Mouse (Mus musculus) myocyte (in vitro differentiated cells): ENCODE measurements at regions not wholly inside any gene's neighbourhood (a gene's known extent, or its start where the extent isn't known, plus 50 kb on each side); places are given as distances from the start of the nearest gene placed in this dataset.
"Not testable (repeated sequence)": the region's sequence is repeated elsewhere in the genome, so short reads cannot be mapped to it uniquely, and the experiment has no call there.

Source experiments
- H3K27me3 ChIP-seq: one replicate; pipeline ENCODE4 v1.6.1; 2011; ENCODE audit not compliant: control insufficient read depth, insufficient read depth, insufficient read length
- H3K36me3 ChIP-seq: one replicate; pipeline ENCODE4 v1.6.1; 2011; ENCODE audit not compliant: control insufficient read depth, insufficient read depth
- H3K4me2 ChIP-seq: one replicate; pipeline ENCODE4 v1.6.1; 2011; ENCODE audit warnings: low read depth, control low read depth
- H3K4me3 ChIP-seq: one replicate; pipeline ENCODE4 v1.5.1; 2011; ENCODE audit warnings: mild to moderate bottlenecking, control low read depth, moderate library complexity
- H3K79me2 ChIP-seq: one replicate; pipeline ENCODE4 v1.6.1; 2011; ENCODE audit not compliant: control insufficient read depth, insufficient read depth
- H3ac ChIP-seq: one replicate; pipeline ENCODE4 v1.6.1; 2011; ENCODE audit not compliant: control insufficient read depth, insufficient read length
- CEBPB ChIP-seq: IDR thresholded peaks from 2 replicates; pipeline ENCODE4 v1.6.1; 2011; ENCODE audit warnings: mild to moderate bottlenecking, moderate library complexity; ENCODE audit not compliant: poor library complexity, insufficient read depth, severe bottlenecking
- E2F4 ChIP-seq: IDR thresholded peaks from one replicate; pipeline ENCODE4 v1.6.1; 2011; ENCODE audit warnings: mild to moderate bottlenecking, control low read depth, moderate library complexity; ENCODE audit not compliant: insufficient read depth
- MAX ChIP-seq: IDR thresholded peaks from one replicate; pipeline ENCODE4 v1.6.1; 2011; ENCODE audit warnings: low read depth, mild to moderate bottlenecking, control low read depth
- MYOD1 ChIP-seq, 3 experiments: IDR thresholded peaks; one replicate each; pipeline ENCODE4 v1.6.1; 2011; ENCODE audit warnings: control low read depth in 2 of 3, low read depth in 2 of 3, mild to moderate bottlenecking in 2 of 3, moderate library complexity in 1 of 3; ENCODE audit not compliant: insufficient read length in 2 of 3, control insufficient read depth in 1 of 3
- MYOG ChIP-seq, 3 experiments: IDR thresholded peaks; one replicate each; pipeline ENCODE4 v1.6.1; 2011; ENCODE audit warnings: control low read depth in 2 of 3, low read depth in 2 of 3, mild to moderate bottlenecking in 2 of 3; ENCODE audit not compliant: insufficient read length in 2 of 3, control insufficient read depth in 1 of 3, insufficient read depth in 1 of 3
- POLR2A ChIP-seq: IDR thresholded peaks from one replicate; pipeline ENCODE4 v1.6.1; 2011; ENCODE audit warnings: low read depth, mild to moderate bottlenecking, control low read depth, moderate library complexity; ENCODE audit not compliant: insufficient read length
- POLR2AphosphoS2 ChIP-seq: IDR thresholded peaks from one replicate; pipeline ENCODE4 v1.6.1; 2011; ENCODE audit warnings: low read depth, control low read depth; ENCODE audit not compliant: insufficient read length
- REST ChIP-seq: IDR thresholded peaks from one replicate; pipeline ENCODE4 v1.6.1; 2011; ENCODE audit warnings: mild to moderate bottlenecking, control low read depth, moderate library complexity; ENCODE audit not compliant: insufficient read depth, insufficient read length
- SRF ChIP-seq: IDR thresholded peaks from one replicate; pipeline ENCODE4 v1.6.1; 2011; ENCODE audit warnings: low read depth; ENCODE audit not compliant: control insufficient read depth, insufficient read length
- TCF12 ChIP-seq: IDR thresholded peaks from one replicate; pipeline ENCODE4 v1.6.1; 2011; ENCODE audit warnings: mild to moderate bottlenecking, control low read depth; ENCODE audit not compliant: poor library complexity, insufficient read depth, severe bottlenecking
- TCF3 ChIP-seq: IDR thresholded peaks from one replicate; pipeline ENCODE4 v1.6.1; 2011; ENCODE audit warnings: low read depth, control low read depth; ENCODE audit not compliant: insufficient read length
- USF1 ChIP-seq: IDR thresholded peaks from one replicate; pipeline ENCODE4 v1.6.1; 2011; ENCODE audit warnings: low read depth, mild to moderate bottlenecking, control low read depth, moderate library complexity

DNA sequence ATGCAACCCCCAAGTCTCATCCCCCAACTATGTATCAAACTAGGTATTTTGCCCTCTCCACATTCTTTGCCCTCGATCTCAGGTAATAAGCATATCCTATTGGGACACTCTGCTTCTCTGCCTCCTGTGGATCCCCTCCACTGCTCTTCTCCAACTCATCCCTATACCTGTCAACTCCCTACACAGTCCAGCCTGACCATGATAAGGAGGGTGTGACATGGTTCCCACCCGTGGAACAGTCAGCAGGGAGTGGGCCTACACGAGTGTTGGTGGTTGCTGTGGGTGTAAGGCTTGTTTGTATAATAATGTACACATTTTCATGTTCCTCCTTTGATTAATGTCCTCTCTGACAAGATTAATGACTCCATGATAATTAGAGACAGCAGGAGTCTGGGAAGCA lies 1199.0 kb downstream of the 9330182O14Rik start:
- Histone ChIP-seq H3K27me3 (no peaks in the 10 kb centered on the region), H3ac (no peak overlapping the region), H3K79me2 (no peaks in the 10 kb centered on the region), H3K4me2 (no peak overlapping the region), H3K36me3 (no peaks in the 10 kb centered on the region), H3K4me3 (no peak overlapping the region)
- TF ChIP-seq MYOG (IDR thresholded peaks at IDR 0.05; ENCODE audit: control insufficient read depth in 1 of 3, insufficient read depth in 1 of 3, insufficient read length in 2 of 3, low read depth in 2 of 3) (no peak), REST (no peak), SRF (no peak), CEBPB (no peak), POLR2AphosphoS2 (no peak), MAX (no peak), USF1 (no peak), TCF3 (no peak), POLR2A (no peak), E2F4 (no peak), TCF12 (no peak), MYOD1 (IDR thresholded peaks at IDR 0.05; ENCODE audit: control insufficient read depth in 1 of 3, insufficient read length in 2 of 3, low read depth in 2 of 3) (no peak)

GRCm38 (mm10) chr15:41340621-41341020 lies 1206.5 kb downstream of the 9330182O14Rik start:
- H3K4me3 ChIP-seq, H3K79me2 ChIP-seq, H3K4me2 ChIP-seq, H3K36me3 ChIP-seq, H3K27me3 ChIP-seq, H3ac ChIP-seq: not testable (repeated sequence)

GRCm38 (mm10) chr15:41345554-41345953 lies 1211.4 kb downstream of the 9330182O14Rik start:
- Histone ChIP-seq H3K4me3 (no peak overlapping the region), H3K27me3 (no peaks in the 10 kb centered on the region), H3ac (no peak overlapping the region), H3K36me3 (no peaks in the 10 kb centered on the region), H3K79me2 (no peaks in the 10 kb centered on the region), H3K4me2 (no peak overlapping the region)
- TF ChIP-seq USF1 (no peak), TCF12 (no peak), POLR2A (no peak), MYOG (IDR thresholded peaks at IDR 0.05; ENCODE audit: control insufficient read depth in 1 of 3, insufficient read depth in 1 of 3, insufficient read length in 2 of 3, low read depth in 2 of 3) (no peak), E2F4 (no peak), SRF (no peak), CEBPB (no peak), REST (no peak), POLR2AphosphoS2 (no peak), TCF3 (no peak), MYOD1 (IDR thresholded peaks at IDR 0.05; ENCODE audit: control insufficient read depth in 1 of 3, insufficient read length in 2 of 3, low read depth in 2 of 3) (no peak), MAX (no peak)

- TF ChIP-seq MYOD1 (IDR thresholded peaks at IDR 0.05; ENCODE audit: control insufficient read depth in 1 of 3, insufficient read length in 2 of 3, low read depth in 2 of 3), result no peak
- no peak for TF ChIP-seq USF1
- TF ChIP-seq CEBPB, result no peak
- TF ChIP-seq REST, result no peak
- no peak for TF ChIP-seq TCF3
- Histone ChIP-seq H3K79me2 (no peaks in the 10 kb centered on the region), H3ac (no peak overlapping the region), H3K4me3 (no peak overlapping the region), H3K36me3 (no peaks in the 10 kb centered on the region), H3K4me2 (no peak overlapping the region), H3K27me3 (no peaks in the 10 kb centered on the region)
These were observed 1213.1 kb downstream of the 9330182O14Rik start for GRCm38 (mm10) chr15:41347221-41347620.

DNA sequence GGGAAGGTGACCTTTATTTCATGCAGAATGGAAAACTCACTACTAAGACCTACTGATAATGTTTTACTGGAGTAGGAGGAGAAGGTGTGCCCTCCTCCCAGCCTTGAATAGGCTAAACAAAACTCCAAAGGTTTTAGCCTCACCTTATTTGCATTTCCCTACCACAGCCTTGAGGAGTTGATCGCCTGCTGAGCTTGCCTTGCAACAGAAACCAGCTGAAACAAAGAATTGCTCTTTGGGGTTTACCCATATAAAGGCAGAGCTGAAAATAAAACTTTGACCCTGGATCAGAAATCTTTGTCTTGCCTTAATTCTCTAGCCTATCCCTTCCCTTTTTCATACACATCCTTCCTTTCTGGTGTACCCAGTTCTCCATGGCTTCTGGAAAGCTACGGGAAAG lies 1218.0 kb downstream of the 9330182O14Rik start:
- H3K4me3 ChIP-seq, result no peak overlapping the region
- H3K79me2 ChIP-seq, result no peaks in the 10 kb centered on the region
- no peaks in the 10 kb centered on the region for H3K27me3 ChIP-seq
- no peak for TF ChIP-seq MAX
- TF ChIP-seq POLR2A, result no peak
- TF ChIP-seq CEBPB, result no peak
- TF ChIP-seq REST, result no peak
- no peak for TF ChIP-seq TCF3
- TF ChIP-seq MYOD1 (IDR thresholded peaks at IDR 0.05; ENCODE audit: control insufficient read depth in 1 of 3, insufficient read length in 2 of 3, low read depth in 2 of 3), result no peak
- TF ChIP-seq SRF, result no peak
- TF ChIP-seq POLR2AphosphoS2, result no peak
- no peak for TF ChIP-seq MYOG (IDR thresholded peaks at IDR 0.05; ENCODE audit: control insufficient read depth in 1 of 3, insufficient read depth in 1 of 3, insufficient read length in 2 of 3, low read depth in 2 of 3)
- TF ChIP-seq E2F4, result no peak
- no peak for TF ChIP-seq TCF12
- no peak for TF ChIP-seq USF1
- H3ac ChIP-seq, result no peak overlapping the region
- H3K4me2 ChIP-seq, result no peak overlapping the region
- H3K36me3 ChIP-seq, result no peaks in the 10 kb centered on the region
